Mouse (Mus musculus): ENCODE measurements around the gene Mturn.

Gene Mturn

DNA sequence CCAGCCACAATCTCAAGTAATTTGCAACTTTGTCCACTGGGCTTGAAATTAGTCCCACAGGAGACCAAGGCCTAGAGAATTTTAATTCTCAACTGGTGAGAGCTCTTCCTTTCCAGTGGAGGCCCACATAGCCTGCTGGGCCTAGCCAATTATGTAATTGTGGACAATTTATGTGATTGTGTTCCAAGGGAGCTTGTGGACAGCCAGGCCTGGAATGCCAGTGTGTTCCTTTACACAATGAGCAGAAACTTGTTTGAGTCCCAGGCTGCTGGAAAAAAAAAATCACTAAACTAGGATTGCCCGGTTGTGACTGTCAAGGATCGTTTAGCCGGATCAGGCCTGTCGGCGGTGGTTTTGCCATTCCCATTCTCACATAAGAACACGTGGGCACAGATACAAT is 11.9 kb downstream of the Mturn start:
- peak; percentile 63 for DNase-seq (ENCODE audit: extremely low read depth, low read depth, low spot score)

DNA sequence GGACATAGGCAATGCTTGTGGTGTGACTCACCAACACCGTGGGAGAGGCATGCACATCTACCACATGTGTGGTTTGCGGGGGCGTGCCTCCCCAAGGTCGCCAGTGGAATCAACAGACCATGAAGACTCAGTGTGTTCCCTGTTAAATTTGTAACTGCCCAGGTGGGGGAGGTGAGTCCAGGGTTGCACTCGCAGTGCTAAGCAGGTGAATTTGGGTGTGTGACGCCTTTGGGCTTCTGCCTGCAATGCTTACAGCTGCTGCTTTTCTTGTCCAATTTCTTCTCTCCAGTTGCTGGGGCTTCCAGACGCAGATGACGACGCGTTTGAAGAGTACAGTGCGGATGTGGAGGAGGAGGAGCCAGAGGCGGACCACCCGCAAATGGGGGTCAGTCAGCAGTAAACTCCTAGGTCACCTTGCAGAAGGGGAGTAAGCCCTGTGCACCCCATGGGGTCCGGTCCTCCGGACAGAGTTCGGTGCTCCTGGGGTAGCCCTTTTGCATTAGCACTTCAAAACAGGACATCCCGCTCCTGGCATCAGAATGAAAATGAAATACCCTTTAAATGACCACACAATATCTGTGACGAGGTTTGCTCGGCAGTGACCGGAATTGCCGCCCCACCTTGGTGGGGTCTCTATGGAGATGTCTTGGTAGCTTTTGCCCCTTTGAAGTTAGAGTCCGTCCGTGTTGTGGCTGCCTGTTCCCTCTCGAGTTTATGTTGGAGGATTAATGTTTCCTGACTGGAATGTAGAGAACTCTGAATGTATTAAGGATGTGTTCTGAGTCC is 17.5 kb downstream of the Mturn start:
- DNase-seq (ENCODE audit: extremely low read depth, low read depth, low spot score): no peak

DNA sequence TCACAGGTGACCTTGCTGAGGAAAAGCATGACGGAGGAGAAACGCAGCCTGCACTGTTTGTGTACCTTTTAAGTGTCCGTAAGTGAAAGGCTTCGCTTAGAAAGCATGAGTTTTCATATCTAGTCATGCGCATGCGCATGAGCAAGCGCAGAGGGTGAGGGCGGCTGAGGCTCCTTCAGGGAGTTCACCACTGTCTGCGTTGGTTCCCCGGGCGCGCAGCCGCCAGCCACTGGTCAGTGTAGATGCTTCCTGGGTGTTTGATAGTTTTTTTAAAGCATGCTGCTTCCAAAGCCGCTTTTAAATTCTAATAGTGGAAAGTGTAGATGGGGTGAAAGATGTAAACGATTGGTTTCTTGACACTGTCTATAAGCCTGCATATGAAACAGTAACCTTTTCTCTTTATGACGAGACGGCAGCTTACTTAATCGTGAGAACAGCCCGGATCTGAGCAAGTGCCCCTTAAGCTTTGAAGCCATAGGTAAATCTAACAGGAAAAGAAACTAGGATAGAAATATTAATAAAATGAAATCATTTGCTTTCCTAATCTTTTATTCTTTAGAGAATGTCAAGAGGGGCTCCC is 18.1 kb downstream of the Mturn start:
- DNase-seq (ENCODE audit: extremely low read depth, low read depth, low spot score): no peak

DNA sequence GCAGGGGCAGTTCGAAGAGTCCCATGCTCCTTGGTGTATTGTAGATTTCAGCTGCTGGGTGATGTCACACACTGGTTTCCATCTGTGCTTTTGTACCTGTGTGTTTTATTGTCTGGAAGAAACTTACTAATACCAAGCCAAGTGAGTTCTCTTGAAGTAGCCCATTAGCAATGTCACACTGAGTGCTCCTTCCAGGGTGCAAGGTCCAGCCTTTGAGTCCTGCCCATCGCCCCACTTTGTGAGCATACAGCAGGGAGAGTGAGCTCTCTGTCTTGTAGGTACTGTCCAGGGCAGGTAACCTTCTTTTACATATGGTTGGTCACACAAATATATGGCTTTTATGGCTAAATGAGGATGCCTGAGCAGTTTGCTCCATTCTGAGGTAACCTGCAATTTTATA is 19.1 kb downstream of the Mturn start:
- no peak for DNase-seq (ENCODE audit: extremely low read depth, low read depth, low spot score)

DNA sequence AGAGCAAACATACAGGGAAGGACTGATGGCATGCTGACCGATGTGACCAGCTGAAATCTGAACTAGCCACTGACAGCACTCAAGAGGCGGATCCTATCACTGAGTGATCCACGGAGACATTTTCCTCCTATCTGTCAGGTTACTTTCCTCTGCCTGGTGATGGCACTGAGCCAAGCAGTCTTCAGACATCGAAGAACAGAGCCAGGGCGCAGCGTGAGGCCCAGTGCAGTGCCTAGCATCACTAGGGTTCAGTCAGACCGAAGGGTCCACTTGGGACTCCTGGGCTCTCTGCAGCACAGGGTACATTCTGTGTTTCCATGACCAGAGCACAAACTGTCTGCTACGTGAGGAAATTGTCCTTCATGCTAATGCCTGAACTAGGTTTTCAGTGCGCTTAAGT is 20.5 kb downstream of the Mturn start:
- no peak for DNase-seq (ENCODE audit: extremely low read depth, low read depth, low spot score)

DNA sequence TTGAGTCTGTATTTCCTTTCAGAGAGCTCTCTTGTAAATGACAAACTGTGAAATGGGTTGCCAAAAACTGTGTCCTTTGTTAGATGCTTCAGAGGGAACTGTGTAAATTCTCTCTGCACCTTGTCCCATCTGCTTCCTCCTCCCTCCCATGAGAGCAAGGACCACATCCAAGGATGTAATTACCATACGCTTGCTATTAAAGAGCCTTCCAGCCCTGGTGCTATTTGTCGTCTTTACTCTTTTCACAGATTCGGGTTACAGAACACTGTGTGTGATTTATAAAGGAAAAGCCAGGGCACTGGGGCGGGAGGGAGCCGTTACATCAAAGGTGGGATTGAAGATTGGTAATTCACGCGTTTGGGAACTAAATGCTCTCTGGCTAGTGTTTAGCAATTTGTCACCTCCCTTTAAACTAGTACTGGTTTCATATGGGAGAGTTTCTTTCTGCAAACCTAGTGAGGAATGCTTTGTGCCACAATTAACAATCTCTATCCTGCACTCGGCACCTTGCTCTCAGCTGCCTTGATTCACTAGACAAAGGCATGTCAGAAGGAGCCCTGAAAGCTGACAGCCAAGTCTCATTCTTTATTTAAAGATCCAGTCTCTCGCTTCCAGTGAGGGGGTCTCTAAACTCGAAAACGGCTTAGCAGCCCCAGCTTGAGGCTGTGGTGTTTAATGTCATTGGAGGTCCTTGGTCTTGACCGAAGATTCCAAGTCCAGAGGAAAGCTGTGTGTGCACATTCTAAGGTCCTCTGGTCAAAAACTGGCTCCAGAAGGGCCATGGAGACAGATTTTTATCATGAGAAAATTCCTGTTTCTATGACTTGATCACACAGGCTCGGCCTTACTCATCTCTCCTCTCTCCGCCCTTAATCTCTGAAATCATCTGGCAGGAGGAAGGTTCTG is 22.5 kb downstream of the Mturn start:
- no peak for DNase-seq (ENCODE audit: extremely low read depth, low read depth, low spot score)

DNA sequence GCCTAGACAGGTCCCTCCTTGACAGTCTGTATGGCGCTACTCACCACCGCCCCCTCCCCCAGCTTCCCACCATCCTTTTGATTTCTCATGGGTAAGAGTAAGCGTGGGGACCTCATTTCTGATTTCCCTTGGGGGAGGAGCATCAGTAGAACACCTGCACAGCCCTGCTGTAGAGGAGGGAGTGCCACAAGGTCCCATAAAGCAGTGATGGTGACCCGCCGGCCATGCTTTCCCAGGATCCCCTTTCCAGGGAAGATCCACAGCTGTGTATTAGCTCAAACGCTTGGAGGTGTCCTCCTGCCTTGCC is 23.1 kb downstream of the Mturn start:
- no peak for DNase-seq (ENCODE audit: extremely low read depth, low read depth, low spot score)

DNA sequence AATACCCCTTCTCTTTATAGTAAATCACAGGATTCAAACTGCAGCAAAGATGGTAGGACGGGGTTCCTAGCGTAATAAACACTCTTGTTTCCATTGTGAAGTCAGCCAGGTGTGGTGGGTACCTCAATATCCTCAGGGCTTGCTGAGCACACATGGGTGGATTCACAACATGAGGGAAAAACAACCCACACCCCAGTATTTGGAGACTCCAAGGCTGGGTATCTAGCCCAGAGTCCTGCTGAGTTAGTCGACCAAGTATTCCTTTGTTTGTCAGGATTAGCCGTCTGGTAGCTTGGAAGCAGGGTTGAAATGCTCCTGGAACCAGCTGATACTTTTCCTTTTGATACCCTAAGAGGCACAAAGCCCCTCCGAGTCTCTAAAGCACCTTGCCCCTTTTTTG is 23.4 kb downstream of the Mturn start:
- no peak for DNase-seq (ENCODE audit: extremely low read depth, low read depth, low spot score)

DNA sequence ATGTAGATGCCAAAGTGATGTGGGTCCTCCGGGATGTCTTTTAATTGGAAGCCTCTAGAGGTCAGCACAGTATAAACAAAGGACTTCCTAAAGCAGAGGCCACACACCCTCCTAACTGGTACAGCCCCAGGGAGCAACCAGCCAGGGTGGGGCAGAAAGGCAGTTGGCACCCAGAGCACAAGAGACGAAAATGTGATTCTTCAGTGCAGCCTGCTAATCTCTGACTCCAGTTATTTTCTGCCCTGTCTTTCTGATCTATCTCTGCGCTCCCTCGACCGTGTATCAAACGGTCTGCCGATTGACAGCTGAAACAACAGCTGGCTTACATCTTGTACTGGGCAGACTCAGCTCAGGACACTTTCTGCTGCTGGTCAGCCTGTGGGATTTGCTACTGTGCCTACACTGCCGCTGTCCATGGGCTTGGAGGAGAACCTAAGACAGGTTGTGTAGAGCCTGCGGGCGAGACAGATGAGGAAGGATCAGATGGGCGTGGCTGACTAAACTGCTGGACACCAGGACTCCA is 24.0 kb downstream of the Mturn start:
- DNase-seq (ENCODE audit: extremely low read depth, low read depth, low spot score): no peak

DNA sequence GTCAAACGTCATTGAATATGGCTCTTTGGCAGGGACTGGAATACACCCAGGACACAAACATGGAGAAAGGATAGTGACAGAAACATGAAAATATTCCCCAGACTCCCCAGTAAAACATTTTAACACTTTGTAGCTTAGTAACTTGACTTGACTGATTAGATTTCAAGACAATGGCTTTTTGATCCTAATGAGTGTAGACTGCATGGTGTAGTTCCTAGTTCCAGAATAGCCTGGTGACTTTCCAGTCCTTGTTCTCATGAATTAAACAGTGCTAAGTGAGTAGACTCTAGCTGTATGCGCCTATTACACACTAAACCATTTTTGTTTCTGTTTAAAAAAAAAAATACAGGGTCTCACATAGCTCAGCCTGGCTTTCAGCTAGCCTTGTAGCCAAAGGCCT is 24.7 kb downstream of the Mturn start:
- no peak for DNase-seq (ENCODE audit: extremely low read depth, low read depth, low spot score)

DNA sequence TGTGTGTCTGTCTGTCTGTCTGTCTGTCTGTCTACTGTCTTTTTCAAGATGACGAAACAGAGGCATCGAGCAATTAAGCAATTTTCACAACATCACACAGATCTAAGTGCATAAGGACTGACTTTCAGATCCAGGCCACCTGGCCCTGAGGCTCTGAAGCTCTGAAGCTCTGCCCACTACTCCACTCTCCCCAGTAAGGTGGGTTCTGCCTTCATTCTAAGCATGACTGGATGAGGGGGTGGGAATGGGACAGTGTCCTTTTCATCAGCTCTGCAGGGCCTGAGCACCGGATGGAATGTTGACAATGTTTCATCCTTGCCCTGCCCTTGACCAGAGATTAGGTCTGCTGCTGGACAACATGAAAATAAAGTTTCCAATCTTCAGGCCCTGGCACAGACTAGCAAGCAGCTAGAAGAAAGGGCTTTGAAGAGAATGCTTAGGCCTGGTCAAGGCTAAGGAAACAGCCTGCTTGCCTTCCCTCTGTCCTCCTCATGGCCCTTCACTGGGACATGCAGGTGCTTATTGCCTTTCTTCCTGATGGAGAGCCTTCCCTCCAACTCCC is 25.3 kb downstream of the Mturn start:
- DNase-seq (ENCODE audit: extremely low read depth, low read depth, low spot score): no peak

DNA sequence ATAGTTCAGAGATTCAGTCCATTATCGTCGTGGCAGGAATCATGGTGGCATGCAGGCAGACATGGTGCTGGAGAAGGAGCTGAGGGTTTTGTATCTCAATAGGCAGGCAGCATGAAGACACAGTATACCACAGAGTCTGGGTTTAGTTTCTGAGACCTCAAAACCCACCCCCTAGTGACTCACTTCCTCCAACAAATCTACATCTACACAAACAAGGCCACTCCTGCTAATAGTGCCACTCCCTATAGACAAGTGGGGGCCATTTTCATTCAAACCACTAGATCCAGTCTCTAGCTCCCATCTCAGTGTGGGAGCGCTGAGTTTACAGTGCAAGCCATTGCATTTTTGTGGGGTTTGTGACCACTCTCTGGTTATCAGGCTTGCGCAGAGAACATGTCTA is 27.2 kb downstream of the Mturn start:
- DNase-seq (ENCODE audit: extremely low read depth, low read depth, low spot score): no peak

DNA sequence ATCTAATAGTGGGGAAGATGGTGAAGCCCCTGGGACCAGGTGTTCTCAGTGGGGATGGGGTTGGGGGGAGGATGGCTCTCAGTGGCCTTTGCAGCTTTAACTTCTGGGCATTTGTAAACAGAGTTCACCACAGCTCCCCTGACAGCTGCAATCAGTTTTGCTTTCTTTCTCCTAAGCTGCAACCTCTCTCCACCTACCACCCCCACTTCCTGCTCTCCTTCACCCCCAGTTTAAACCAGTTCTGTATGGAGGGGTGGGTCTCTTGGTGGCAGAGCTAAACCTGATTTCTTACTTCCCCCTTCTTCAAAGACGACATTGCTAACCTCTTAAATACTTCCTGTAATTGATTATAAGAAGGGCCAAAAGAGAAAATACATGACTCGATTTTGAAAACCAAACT is 34.3 kb downstream of the Mturn start:
- DNase-seq (ENCODE audit: extremely low read depth, low read depth, low spot score): no peak

DNA sequence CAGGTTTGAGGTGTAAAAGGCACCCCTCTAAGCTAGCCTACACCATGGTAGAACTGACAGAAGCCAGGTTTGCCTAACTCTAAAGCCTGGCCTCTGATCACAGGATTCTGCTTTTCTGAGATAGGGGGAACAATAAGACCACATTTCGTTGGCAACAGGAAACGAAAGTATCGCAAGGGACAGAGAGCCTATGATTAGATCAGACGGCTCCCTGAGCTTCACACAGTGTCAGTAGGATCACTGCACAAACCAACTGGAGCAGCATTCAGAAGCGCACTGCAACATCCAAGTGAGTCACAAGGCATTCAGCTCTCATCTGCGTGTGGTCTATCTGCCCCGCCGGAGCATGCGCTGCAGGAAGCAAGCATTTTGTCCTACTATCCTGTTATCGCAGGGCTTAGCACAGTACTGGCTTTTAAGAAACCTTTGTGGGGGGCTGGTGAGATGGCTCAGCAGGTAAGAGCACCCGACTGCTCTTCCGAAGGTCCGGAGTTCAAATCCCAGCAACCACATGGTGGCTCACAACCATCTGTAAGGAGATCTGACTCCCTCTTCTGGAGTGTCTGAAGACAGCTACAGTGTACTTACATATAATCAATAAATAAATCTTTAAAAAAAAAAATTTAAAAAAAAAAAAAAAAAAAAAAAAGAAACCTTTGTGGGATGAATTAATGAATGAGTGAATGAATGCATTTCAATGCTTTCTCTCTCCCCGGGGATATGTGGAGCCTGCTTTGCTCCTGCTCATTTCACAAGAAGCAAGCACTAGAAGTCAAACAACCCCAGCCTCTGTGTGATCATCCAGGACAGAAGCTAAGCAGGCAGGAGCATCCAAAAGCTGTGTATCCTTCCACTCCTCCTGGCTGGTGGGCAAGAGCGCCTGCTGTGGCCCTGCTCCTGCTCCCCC is 37.6 kb downstream of the Mturn start:
- no peak for DNase-seq (ENCODE audit: extremely low read depth, low read depth, low spot score)

DNA sequence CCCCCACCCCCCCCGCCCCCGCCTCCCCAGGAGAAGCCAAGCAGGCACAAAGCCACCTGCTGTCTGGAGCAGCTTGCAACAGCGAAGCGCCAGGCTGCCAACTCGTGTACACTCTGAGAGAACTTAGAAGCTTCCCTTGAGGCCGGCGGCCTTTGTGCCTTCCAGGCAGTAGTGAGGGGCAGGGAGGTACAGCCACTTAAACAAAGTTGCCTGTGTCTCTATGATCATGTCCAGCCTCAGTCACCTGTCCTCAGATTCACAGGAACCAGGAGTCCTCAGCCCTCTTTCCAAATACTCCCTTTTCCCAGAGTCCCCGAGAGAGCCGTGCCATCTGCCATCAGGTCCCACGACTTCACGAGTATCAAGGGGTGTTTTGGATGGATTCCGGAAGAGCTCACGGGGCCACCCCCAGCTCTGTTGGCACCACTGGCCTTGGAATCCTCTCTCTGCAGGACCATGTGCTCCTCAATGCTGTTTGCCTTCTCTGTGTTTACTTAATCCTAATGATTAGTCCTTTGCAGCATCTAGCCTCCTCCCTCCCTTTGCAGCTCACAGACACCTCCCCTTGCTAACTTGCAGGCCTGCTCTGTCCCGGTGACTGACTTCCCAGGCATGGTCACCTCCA is 38.4 kb downstream of the Mturn start:
- DNase-seq (ENCODE audit: extremely low read depth, low read depth, low spot score): no peak

DNA sequence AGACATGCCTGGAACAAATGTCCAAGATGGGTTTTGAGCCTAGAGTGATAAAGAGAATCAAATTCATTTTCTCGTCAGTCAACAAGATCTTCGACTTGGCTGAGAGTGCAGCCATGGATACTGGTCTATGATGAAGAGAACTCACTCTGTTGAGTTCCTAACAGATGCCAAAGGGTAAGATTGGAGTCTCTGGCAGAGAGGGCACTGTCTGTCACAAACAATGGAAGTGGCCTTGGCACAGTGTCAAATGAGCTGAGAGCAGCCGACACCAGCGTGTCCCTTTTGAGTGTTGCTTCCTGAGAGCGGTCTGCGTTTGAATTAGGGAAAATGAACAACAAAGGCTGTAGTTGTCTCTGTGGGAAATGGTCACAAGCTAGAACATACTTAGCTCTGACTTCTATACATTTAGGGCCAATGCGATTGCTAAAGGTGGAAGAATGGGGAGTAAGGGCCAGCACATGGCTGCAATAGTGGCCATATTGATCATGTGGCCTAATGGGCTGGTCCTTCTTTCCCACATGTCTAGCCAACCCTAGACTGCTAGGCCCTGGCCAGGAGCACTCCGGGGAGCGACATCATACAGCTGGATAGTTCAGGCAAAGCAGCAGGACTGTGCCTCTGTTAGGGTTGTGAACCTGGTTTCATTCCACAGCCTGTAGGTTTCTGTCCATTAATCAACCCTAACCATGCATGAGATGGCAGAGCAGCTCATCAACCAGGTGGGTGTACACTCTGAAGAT is 39.3 kb downstream of the Mturn start:
- no peak for DNase-seq (ENCODE audit: extremely low read depth, low read depth, low spot score)

DNA sequence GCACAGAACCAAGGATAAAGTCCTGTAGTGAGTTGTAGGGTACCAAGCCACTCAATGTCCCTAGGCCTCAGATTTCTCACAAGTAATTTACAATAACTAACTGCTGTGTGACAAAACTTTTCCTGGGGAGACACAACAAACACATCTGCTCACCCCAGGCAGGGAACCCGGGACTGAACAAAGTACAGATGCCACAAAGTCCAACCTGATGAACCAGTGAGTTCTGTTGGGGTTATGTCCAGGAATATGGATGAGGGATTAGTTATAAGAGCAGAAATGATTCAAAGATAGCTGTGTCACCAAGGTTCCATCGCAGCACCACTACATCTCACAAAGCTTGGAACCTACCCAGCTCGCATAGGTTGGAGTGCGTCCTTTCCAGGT is 39.8 kb downstream of the Mturn start:
- DNase-seq (ENCODE audit: extremely low read depth, low read depth, low spot score): no peak

DNA sequence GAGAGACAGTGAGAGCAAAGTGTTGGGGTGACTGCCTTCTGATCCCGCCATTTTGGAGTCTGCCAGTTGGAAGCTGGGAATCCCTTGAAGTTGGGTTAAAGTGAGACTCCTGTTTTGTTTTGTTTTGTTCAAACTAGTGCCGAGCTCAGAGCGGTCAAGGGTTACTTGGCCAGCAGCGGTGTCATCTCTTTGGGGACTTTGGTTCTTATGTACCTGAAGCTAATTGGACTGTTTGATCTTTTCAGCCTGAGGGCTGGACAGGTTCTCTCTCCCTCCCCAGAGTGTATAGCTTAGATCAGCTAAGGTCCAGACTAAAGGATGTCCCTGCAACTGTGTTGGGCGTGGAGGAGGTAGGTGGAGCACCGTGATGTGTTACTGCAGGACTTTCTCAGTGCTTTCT is 44.9 kb downstream of the Mturn start:
- DNase-seq (ENCODE audit: extremely low read depth, low read depth, low spot score): no peak

DNA sequence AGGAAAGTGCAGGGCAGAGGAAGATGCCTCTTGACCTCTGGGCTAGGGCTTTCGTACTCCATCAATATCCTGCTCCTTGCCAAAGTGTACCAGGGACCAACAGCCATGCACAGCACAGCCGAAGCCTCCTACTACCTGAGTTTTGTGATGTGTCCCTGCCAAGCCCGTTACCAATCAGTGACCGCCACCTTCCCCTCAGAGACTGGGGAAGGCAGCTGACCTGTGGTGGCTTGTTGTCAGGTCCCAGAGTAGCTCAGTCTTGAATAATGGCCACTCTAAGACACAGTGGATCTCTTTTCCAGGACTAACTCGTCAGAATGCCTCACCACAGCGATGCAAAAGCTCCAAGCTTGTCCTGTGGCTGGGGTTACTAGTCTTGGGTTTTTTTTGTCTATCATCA is 45.4 kb downstream of the Mturn start:
- no peak for DNase-seq (ENCODE audit: extremely low read depth, low read depth, low spot score)
